Mouse (Mus musculus) ovary, adult 10 weeks (tissue): ENCODE results near the gene Apoc3. TPM values are rescaled to one million over a fixed set of nuclear protein-coding genes. Genes with fewer than 3 reads are reported as not detected.

Experiments
- polyA plus RNA-seq: library from polyadenylated mRNA; stranded (reverse); fragments of 350-450 nt; fragmentation: Illumina TruSeq; extraction: RNeasy Lipid Tissue Mini Kit (QIAGEN cat#74804); gene quantifications from one replicate; pipeline ENCODE4 v1.2.3, GENCODE M21; 2014

Gene Apoc3
- polyA plus RNA-seq, result not detected

GRCm38 (mm10) chr9:46235596-46235648 lies at the start of gene Apoc3:
Apoc3 (minus strand) TSS chr9:46235636.

GRCm38 (mm10) chr9:46282631-46283436 lies 47.4 kb upstream of the Apoc3 start, which contains the start of gene Bud13:
Bud13 (plus strand) TSS chr9:46283008.

GRCm38 (mm10) chr9:46272677-46273454 lies 37.4 kb upstream of the Apoc3 start, which contains the start of gene Zpr1:
Zpr1 (plus strand) TSS chr9:46273064.

GRCm38 (mm10) chr9:46268343-46268873 lies 33.0 kb upstream of the Apoc3 start, which contains the start of gene Apoa5:
Apoa5 (plus strand) TSS chr9:46268633.

GRCm38 (mm10) chr9:46240526-46241153 lies 5.2 kb upstream of the Apoc3 start, which contains the start of gene Apoa4:
Apoa4 (plus strand) TSS chr9:46240696.

GRCm38 (mm10) chr9:46228491-46228890 lies 6.9 kb downstream of the Apoc3 start, which contains the start of gene Apoa1:
Apoa1 (plus strand) TSS chr9:46228580.

Other genes starting within 250 kb of the Apoc3 start
- gene Pafah1b2, start 222.9 kb downstream of the Apoc3 start, polyA plus RNA-seq, result 120 TPM
- 12.7 TPM for gene Sik3, start 222.8 kb downstream of the Apoc3 start, polyA plus RNA-seq
- gene Apoa1, start 7.1 kb downstream of the Apoc3 start, polyA plus RNA-seq, result 1.9 TPM
- 0.66 TPM for gene Apoa4, start 5.1 kb upstream of the Apoc3 start, polyA plus RNA-seq
- not detected for gene Apoa5, start 33.0 kb upstream of the Apoc3 start, polyA plus RNA-seq
- gene Zpr1, start 37.4 kb upstream of the Apoc3 start, polyA plus RNA-seq, result 11.2 TPM
- 5.0 TPM for gene Bud13, start 47.4 kb upstream of the Apoc3 start, polyA plus RNA-seq
- gene 4931429L15Rik, start 84.3 kb upstream of the Apoc3 start, polyA plus RNA-seq, result not detected